Mouse (Mus musculus): Measurements from ENCODE around the gene Gcsam. TPM values are rescaled to one million over a fixed set of nuclear protein-coding genes. Genes with fewer than 3 reads are reported as not detected.
A peak's percentile ranks its signal among the peaks of the same experiment; 100 is the strongest.

Gene Gcsam
- total and polyA plus RNA-seq, 3 experiments = 0.49 to 0.53 TPM; not detected in 1

DNA sequence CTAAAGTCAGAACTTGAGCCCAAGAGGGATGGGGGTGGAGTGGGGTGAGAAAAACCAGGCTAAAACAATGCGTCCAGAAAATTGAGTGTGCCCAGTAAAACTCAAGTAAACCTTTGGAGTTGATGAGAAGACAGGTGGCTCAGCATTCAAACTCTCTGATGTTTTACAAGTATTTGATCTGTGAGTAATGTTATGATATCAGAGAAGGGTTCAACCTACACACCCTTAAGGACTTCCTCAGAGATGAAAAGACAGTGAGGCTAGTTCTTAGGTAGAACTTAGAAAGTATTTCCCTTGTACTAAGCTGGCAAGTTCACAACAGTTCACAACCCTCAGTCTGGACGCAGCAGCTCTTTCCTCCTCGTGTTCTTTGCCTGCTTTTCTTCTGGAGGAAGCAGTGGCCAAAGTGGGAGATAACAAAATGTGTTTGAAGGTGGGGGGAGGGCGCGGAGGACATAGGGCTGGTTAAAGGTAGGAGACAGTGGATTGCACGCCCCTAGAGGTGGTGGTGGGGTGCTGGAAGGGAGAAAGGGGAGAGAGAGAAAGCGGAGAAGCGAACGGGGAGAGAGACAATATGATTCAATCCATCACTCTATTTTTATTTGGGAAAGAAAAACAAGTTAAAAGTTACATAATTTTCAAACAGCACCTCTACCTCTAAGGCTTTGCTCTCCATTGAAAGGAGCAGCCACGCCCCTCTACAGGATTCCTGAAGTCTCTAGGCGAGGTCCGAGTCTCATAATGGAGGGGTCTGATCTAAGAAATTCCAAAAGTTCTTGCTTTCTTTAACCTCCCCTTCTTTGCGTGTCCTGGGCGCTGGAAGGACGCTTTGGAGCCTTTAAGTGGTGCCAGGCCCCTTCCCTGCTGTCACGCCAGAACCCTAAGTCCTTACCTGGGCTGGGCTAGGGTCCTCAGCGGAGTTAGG is 43.1 kb downstream of the Gcsam start:
- Histone ChIP-seq H3K27me3 (ENCODE audit: insufficient read depth, low read length) (peaks cover 7% of the 10 kb centered on the region; the same call in 1 of the 2 replicates), H3K4me3 (ENCODE audit: low read depth, low read length) (no peak overlapping the region), H3K4me1 (ENCODE audit: insufficient read depth, low read depth, low read length) (no peaks in the 10 kb centered on the region), H3K9me3 (replicated peaks) (no peaks in the 10 kb centered on the region), H3K36me3 (replicated peaks) (no peaks in the 10 kb centered on the region)
- DNase-seq (ENCODE audit: low spot score) = no peak
- no peak for ATAC-seq (ENCODE audit: extremely low read depth, insufficient number of reproducible peaks, low FRiP score, poor library complexity, severe bottlenecking)
- TF ChIP-seq GATA1 (IDR thresholded peaks at IDR 0.05; ENCODE audit: borderline replicate concordance, low read length) (no peak), GATA2 (IDR thresholded peaks at IDR 0.05; ENCODE audit: borderline replicate concordance, low read depth, low read length) (no peak), POLR2AphosphoS5 (IDR thresholded peaks at IDR 0.05; ENCODE audit: insufficient replicate concordance, low read depth, low read length) (no peak), CTCF (IDR thresholded peaks at IDR 0.05; ENCODE audit: low read depth, low read length) (no peak), TAL1 (conservative IDR thresholded peaks at IDR 0.05; ENCODE audit: low read depth, low read length) (no peak)

DNA sequence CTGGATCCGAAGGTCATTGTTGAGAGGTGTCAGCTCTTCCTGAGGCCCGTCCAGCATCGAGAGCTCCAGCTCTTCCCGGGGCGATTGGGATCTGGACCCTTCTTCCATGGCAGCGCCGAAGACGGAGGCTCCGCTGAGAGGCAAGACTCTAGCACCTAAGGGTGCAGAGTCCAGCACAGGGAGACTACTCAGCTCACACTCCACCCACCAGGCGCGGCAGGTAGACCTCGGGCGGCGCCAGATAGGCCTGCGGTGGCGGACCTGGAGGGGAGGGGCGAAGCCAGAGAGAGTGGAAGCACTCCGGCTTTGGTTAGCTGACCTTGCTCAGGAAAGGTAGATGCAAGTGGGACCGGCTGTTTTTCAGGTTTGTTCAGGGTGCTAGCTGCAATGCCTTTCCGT is 43.8 kb downstream of the Gcsam start, which contains the start of gene BC016579:
Gene BC016579 (minus strand): TSS at position 135 of the 399 bp plus-strand sequence.
- Histone ChIP-seq H3K36me3 (replicated peaks) (no peaks in the 10 kb centered on the region), H3K4me1 (ENCODE audit: insufficient read depth, low read depth, low read length) (no peaks in the 10 kb centered on the region), H3K27me3 (ENCODE audit: insufficient read depth, low read length) (peaks cover 7% of the 10 kb centered on the region; the same call in 1 of the 2 replicates), H3K4me3 (ENCODE audit: low read depth, low read length) (no peak within 1 kb of the TSS), H3K9me3 (replicated peaks) (no peaks in the 10 kb centered on the region)
- ATAC-seq (ENCODE audit: extremely low read depth, insufficient number of reproducible peaks, low FRiP score, poor library complexity, severe bottlenecking) (no peak), DNase-seq (ENCODE audit: low spot score) (no peak)
- no peak for TF ChIP-seq POLR2AphosphoS5 (IDR thresholded peaks at IDR 0.05; ENCODE audit: insufficient replicate concordance, low read depth, low read length)
- TF ChIP-seq CTCF (IDR thresholded peaks at IDR 0.05; ENCODE audit: low read depth, low read length) = no peak
- no peak for TF ChIP-seq GATA2 (IDR thresholded peaks at IDR 0.05; ENCODE audit: borderline replicate concordance, low read depth, low read length)
- no peak for TF ChIP-seq TAL1 (conservative IDR thresholded peaks at IDR 0.05; ENCODE audit: low read depth, low read length)
- TF ChIP-seq GATA1 (IDR thresholded peaks at IDR 0.05; ENCODE audit: borderline replicate concordance, low read length) = no peak

DNA sequence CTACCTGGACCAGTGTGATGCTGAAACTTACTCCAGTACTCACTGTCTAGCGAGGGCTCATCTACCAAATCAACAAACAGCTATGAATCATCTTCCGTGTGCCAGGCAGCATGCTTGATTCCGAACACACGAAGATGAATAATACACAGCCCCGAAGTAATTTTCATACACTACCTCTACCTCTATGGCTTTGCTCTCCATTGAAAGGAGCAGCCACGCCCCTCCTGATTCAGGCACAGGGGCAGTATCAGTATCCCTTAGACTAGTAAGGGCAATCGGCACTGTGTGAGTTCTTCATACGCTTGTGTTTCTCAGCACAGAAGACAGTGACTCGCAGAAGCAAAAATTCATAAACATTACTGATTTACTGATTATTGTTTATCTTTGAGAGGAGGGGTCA is 44.3 kb downstream of the Gcsam start:
- TF ChIP-seq POLR2AphosphoS5 (IDR thresholded peaks at IDR 0.05; ENCODE audit: insufficient replicate concordance, low read depth, low read length) (no peak), GATA1 (IDR thresholded peaks at IDR 0.05; ENCODE audit: borderline replicate concordance, low read length) (no peak), GATA2 (IDR thresholded peaks at IDR 0.05; ENCODE audit: borderline replicate concordance, low read depth, low read length) (no peak), TAL1 (conservative IDR thresholded peaks at IDR 0.05; ENCODE audit: low read depth, low read length) (no peak), CTCF (IDR thresholded peaks at IDR 0.05; ENCODE audit: low read depth, low read length) (no peak)
- Histone ChIP-seq H3K36me3 (replicated peaks) (no peaks in the 10 kb centered on the region), H3K9me3 (replicated peaks) (no peaks in the 10 kb centered on the region), H3K27me3 (ENCODE audit: insufficient read depth, low read length) (peaks cover 7% of the 10 kb centered on the region; the same call in 1 of the 2 replicates), H3K4me3 (ENCODE audit: low read depth, low read length) (no peak overlapping the region), H3K4me1 (ENCODE audit: insufficient read depth, low read depth, low read length) (no peaks in the 10 kb centered on the region)
- no peak for DNase-seq (ENCODE audit: low spot score)
- no peak for ATAC-seq (ENCODE audit: extremely low read depth, insufficient number of reproducible peaks, low FRiP score, poor library complexity, severe bottlenecking)

- Histone ChIP-seq H3K9me3 (replicated peaks) (no peaks in the 10 kb centered on the region), H3K27me3 (ENCODE audit: insufficient read depth, low read length) (peaks cover 7% of the 10 kb centered on the region; the same call in 1 of the 2 replicates), H3K36me3 (replicated peaks) (no peaks in the 10 kb centered on the region), H3K4me1 (ENCODE audit: insufficient read depth, low read depth, low read length) (no peaks in the 10 kb centered on the region), H3K4me3 (ENCODE audit: low read depth, low read length) (no peak overlapping the region)
- DNase-seq (ENCODE audit: low spot score) = no peak
- peak; percentile 15; the same call in 1 of the 2 replicates for ATAC-seq (ENCODE audit: extremely low read depth, insufficient number of reproducible peaks, low FRiP score, poor library complexity, severe bottlenecking)
- no peak for TF ChIP-seq TAL1 (conservative IDR thresholded peaks at IDR 0.05; ENCODE audit: low read depth, low read length)
- no peak for TF ChIP-seq GATA2 (IDR thresholded peaks at IDR 0.05; ENCODE audit: borderline replicate concordance, low read depth, low read length)
- no peak for TF ChIP-seq CTCF (IDR thresholded peaks at IDR 0.05; ENCODE audit: low read depth, low read length)
- TF ChIP-seq GATA1 (IDR thresholded peaks at IDR 0.05; ENCODE audit: borderline replicate concordance, low read length) = no peak
- no peak for TF ChIP-seq POLR2AphosphoS5 (IDR thresholded peaks at IDR 0.05; ENCODE audit: insufficient replicate concordance, low read depth, low read length)
Observed at GRCm38 (mm10) chr16:45657574-45658159, 47.5 kb downstream of the Gcsam start.

GRCm38 (mm10) chr16:45658248-45658647 is 48.1 kb downstream of the Gcsam start:
- ATAC-seq (ENCODE audit: extremely low read depth, insufficient number of reproducible peaks, low FRiP score, poor library complexity, severe bottlenecking) (no peak), DNase-seq (ENCODE audit: low spot score) (no peak)
- Histone ChIP-seq H3K4me3 (ENCODE audit: low read depth, low read length) (no peak overlapping the region), H3K27me3 (ENCODE audit: insufficient read depth, low read length) (peaks cover 7% of the 10 kb centered on the region; the same call in 1 of the 2 replicates), H3K36me3 (replicated peaks) (no peaks in the 10 kb centered on the region), H3K4me1 (ENCODE audit: insufficient read depth, low read depth, low read length) (no peaks in the 10 kb centered on the region), H3K9me3 (replicated peaks) (no peaks in the 10 kb centered on the region)
- no peak for TF ChIP-seq POLR2AphosphoS5 (IDR thresholded peaks at IDR 0.05; ENCODE audit: insufficient replicate concordance, low read depth, low read length)
- no peak for TF ChIP-seq TAL1 (conservative IDR thresholded peaks at IDR 0.05; ENCODE audit: low read depth, low read length)
- TF ChIP-seq GATA1 (IDR thresholded peaks at IDR 0.05; ENCODE audit: borderline replicate concordance, low read length) = no peak
- TF ChIP-seq CTCF (IDR thresholded peaks at IDR 0.05; ENCODE audit: low read depth, low read length) = no peak
- no peak for TF ChIP-seq GATA2 (IDR thresholded peaks at IDR 0.05; ENCODE audit: borderline replicate concordance, low read depth, low read length)

DNA sequence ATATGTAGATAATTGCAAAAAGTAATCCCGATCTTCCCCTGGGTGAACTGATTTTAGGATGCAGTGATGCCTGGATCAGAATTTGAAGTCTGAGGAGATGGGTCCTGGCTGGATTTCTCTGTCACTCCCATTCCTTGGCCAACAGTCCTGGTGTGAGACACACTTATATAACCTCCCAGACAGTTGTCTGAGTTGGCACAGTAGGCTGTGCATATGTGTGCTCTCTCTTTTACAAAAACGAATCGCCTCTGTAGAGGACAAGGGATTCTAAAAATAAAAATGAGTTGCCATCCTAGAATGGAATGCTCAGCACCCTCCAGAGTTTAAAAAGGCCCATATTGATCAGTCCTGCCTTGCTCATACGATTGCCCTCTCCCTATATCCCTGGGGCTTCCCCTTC is 49.4 kb downstream of the Gcsam start:
- TF ChIP-seq TAL1 (conservative IDR thresholded peaks at IDR 0.05; ENCODE audit: low read depth, low read length) (no peak), POLR2AphosphoS5 (IDR thresholded peaks at IDR 0.05; ENCODE audit: insufficient replicate concordance, low read depth, low read length) (no peak), CTCF (IDR thresholded peaks at IDR 0.05; ENCODE audit: low read depth, low read length) (no peak), GATA1 (IDR thresholded peaks at IDR 0.05; ENCODE audit: borderline replicate concordance, low read length) (no peak), GATA2 (IDR thresholded peaks at IDR 0.05; ENCODE audit: borderline replicate concordance, low read depth, low read length) (no peak)
- Histone ChIP-seq H3K36me3 (replicated peaks) (no peaks in the 10 kb centered on the region), H3K27me3 (ENCODE audit: insufficient read depth, low read length) (no peaks in the 10 kb centered on the region), H3K4me1 (ENCODE audit: insufficient read depth, low read depth, low read length) (no peaks in the 10 kb centered on the region), H3K4me3 (ENCODE audit: low read depth, low read length) (no peak overlapping the region), H3K9me3 (replicated peaks) (no peaks in the 10 kb centered on the region)
- ATAC-seq (ENCODE audit: extremely low read depth, insufficient number of reproducible peaks, low FRiP score, poor library complexity, severe bottlenecking) (no peak), DNase-seq (ENCODE audit: low spot score) (no peak)
